Mouse (Mus musculus) erythroblast, embryonic 14.5 days (primary cell): ENCODE results near the gene Prkce. TPM values are rescaled to one million over a fixed set of nuclear protein-coding genes. Genes with fewer than 3 reads are reported as not detected.

Experiments used
- H3K27me3 ChIP-seq: 2 replicates; pipeline ENCODE4 v1.6.1; 2012; ENCODE audit warnings: inconsistent platforms; ENCODE audit not compliant: control insufficient read depth
- H3K36me3 ChIP-seq: 2 replicates; pipeline ENCODE4 v1.6.1; 2012; ENCODE audit warnings: mild to moderate bottlenecking, inconsistent platforms; ENCODE audit not compliant: control insufficient read depth
- H3K4me1 ChIP-seq: 2 replicates; pipeline ENCODE4 v1.6.1; 2012; ENCODE audit warnings: inconsistent platforms; ENCODE audit not compliant: control insufficient read depth
- H3K4me3 ChIP-seq: replicated peaks from 2 replicates; pipeline ENCODE3; 2012; ENCODE audit warnings: moderate library complexity, mild to moderate bottlenecking, inconsistent platforms
- H3K9me3 ChIP-seq: 2 replicates; pipeline ENCODE4 v1.6.1; 2012; ENCODE audit warnings: low read length, inconsistent platforms, mixed read lengths; ENCODE audit not compliant: control insufficient read depth
- GATA1 ChIP-seq: IDR thresholded peaks from 2 replicates; pipeline ENCODE4 v1.6.1; 2012; ENCODE audit warnings: low read length, inconsistent platforms, mixed read lengths
- TAL1 ChIP-seq: IDR thresholded peaks from 3 replicates; pipeline ENCODE4 v1.6.1; 2012; ENCODE audit warnings: low read length, inconsistent platforms, mixed read lengths
- polyA plus RNA-seq: library from polyadenylated mRNA; stranded (reverse); fragments of >175 nt; gene quantifications from 2 replicates; pipeline ENCODE4 v1.2.3, GENCODE M21; 2012

Prkce gene
- polyA plus RNA-seq, 1 experiment: 0.04 TPM

- Histone ChIP-seq H3K27me3 (no peaks in the 10 kb centered on the region), H3K36me3 (no peaks in the 10 kb centered on the region), H3K9me3 (no peaks in the 10 kb centered on the region), H3K4me1 (no peaks in the 10 kb centered on the region), H3K4me3 (no peak overlapping the region)
- TF ChIP-seq TAL1: no peak
- no peak for TF ChIP-seq GATA1
These were observed 26.4 kb downstream of the Prkce start for GRCm38 (mm10) chr17:86193979-86194378.

- TF ChIP-seq TAL1 (no peak), GATA1 (no peak)
- H3K4me1 ChIP-seq: no peaks in the 10 kb centered on the region
- no peaks in the 10 kb centered on the region for H3K9me3 ChIP-seq
- H3K4me3 ChIP-seq: no peak overlapping the region
- H3K36me3 ChIP-seq: no peaks in the 10 kb centered on the region
- no peaks in the 10 kb centered on the region for H3K27me3 ChIP-seq
These were observed 27.3 kb downstream of the Prkce start for GRCm38 (mm10) chr17:86194921-86195320.

- H3K4me1 ChIP-seq: no peaks in the 10 kb centered on the region
- H3K4me3 ChIP-seq: no peak overlapping the region
- no peaks in the 10 kb centered on the region for H3K27me3 ChIP-seq
- no peaks in the 10 kb centered on the region for H3K36me3 ChIP-seq
- H3K9me3 ChIP-seq: no peaks in the 10 kb centered on the region
- no peak for TF ChIP-seq TAL1
- TF ChIP-seq GATA1: no peak
These were observed 31.2 kb downstream of the Prkce start for GRCm38 (mm10) chr17:86198496-86199465.

DNA sequence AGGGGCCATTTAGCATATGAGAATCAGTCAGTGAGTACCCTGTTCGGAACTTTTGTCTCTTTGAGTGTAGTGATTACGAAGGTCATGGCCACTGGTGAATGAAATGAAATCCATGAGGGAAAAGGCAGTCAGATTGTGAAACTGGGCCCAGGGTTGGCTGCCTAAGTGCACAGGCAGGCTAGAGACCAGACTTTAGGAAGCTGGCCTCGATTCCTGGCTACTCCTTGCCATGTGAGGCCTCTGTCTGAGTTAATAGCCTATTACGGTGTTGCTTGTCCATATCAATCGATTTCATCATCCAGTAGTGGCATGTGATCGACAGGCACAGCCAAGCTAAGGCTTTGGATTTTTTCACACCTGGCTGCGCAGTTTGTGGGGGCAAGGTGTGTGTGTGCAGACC, 34.4 kb downstream of the Prkce start:
- TF ChIP-seq TAL1 (no peak), GATA1 (no peak)
- Histone ChIP-seq H3K9me3 (no peaks in the 10 kb centered on the region), H3K27me3 (no peaks in the 10 kb centered on the region), H3K4me1 (no peaks in the 10 kb centered on the region), H3K4me3 (no peak overlapping the region), H3K36me3 (no peaks in the 10 kb centered on the region)

- Histone ChIP-seq H3K27me3 (no peaks in the 10 kb centered on the region), H3K36me3 (no peaks in the 10 kb centered on the region), H3K9me3 (no peaks in the 10 kb centered on the region), H3K4me3 (no peak overlapping the region), H3K4me1 (no peaks in the 10 kb centered on the region; the same call in 1 of the 2 replicates)
- no peak for TF ChIP-seq TAL1
- no peak for TF ChIP-seq GATA1
These were observed 35.4 kb downstream of the Prkce start for GRCm38 (mm10) chr17:86202972-86203371.

DNA sequence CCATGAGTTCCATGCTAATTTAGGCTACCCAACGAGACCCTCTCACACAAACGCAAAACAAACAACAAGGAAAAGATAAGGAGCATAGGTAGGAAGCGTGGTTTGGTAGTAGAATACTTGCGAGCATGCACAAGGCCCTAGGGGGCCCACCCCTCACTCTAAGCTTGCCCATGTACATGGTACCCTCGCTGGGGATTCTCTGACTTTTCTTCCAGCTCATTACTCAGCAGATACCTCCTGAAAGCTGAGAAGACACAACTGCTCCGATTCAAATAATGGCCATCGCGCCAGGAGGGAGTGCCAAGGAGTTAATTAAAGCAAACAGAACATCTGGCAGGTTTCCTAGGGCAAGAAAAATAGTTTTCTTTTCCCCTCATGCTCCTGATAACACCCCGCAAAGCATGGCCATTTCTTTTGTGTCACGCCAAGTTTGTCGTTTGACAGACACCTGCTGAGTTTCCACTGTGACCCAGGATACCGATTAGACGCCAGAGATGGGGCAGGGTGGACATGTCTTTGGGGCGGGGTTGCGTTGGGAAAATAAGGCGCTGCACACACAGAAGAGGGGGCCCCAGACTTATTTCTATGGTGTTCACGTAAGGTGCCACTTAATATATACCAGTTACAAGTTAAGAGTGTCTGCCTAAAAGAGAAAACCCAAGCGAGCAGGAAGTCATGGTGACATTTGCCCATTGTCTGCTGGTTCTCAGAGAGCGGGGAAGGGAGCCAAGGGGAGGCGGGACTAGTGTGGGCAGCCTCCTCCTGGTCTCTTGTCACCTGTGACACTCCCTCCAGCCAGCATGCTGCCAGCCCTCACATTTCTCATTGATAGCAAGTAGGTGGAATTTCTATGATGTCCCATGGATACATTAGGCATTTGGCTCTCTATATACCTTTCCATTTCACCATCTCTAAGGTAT, 36.2 kb downstream of the Prkce start:
- Histone ChIP-seq H3K27me3 (no peaks in the 10 kb centered on the region), H3K9me3 (no peaks in the 10 kb centered on the region), H3K4me3 (no peak overlapping the region), H3K4me1 (peaks cover 4% of the 10 kb centered on the region), H3K36me3 (no peaks in the 10 kb centered on the region)
- TF ChIP-seq GATA1 (no peak), TAL1 (no peak)

DNA sequence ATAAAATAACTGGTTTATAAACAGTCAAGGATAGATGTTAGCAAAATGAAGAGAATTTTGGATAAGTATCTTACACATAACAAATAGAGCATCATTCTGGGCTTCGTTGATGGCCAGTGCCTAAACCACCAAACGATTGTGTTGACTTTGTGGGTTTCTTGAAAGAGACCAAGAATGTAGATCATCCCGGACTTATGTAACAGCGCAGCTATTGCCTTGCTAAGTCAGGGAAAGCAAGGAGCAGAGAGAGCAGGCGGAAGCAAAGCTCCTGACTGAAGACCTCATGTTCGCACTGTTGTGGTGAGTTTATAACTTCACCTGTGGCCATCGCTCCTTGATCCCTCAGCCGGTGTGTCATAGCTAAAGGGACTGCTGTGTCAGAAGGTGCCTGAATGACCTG, 38.7 kb downstream of the Prkce start:
- Histone ChIP-seq H3K4me3 (no peak overlapping the region), H3K9me3 (no peaks in the 10 kb centered on the region), H3K4me1 (peaks cover 4% of the 10 kb centered on the region), H3K36me3 (no peaks in the 10 kb centered on the region), H3K27me3 (no peaks in the 10 kb centered on the region)
- TF ChIP-seq TAL1 (no peak), GATA1 (no peak)

DNA sequence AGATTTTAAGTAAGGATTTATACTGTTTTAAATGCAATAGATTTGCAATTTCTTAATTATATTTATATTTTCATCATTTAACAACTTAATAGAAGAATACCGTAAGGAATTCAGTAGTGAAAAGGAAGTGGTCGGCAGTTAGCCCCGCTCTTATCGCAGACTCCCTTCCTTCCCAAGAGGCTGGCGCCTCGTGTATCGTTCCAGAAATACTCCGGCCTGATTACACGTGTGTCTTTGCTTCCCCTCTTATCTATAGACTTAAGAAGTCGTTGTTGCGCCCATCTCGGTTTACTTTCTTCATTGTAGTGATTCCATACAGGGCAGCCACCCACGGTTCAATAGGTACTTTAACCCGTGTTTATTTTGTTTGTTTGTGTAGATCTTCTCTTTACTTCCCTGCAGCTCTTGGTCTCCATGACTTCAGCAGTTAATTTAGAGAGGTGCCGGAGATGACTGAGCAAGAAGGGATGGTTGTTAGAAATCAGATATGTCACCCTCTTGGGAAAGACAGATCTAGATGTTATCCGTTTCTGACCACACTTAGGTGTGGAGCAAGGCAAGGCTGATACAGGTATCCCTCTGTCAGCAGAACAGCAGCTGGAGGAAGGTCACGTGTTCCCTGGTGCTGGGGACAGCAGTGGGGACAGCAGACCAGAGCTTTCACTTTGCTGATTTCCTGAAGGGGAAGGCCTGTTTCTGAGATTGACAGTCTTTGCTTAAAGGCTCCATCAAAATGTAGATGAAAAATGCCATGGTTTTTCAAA, 40.7 kb downstream of the Prkce start:
- TF ChIP-seq GATA1: no peak
- no peak for TF ChIP-seq TAL1
- Histone ChIP-seq H3K4me1 (peaks cover 4% of the 10 kb centered on the region), H3K27me3 (no peaks in the 10 kb centered on the region), H3K9me3 (no peaks in the 10 kb centered on the region), H3K36me3 (no peaks in the 10 kb centered on the region), H3K4me3 (no peak overlapping the region)
